Comparison of ENCODE assay signal across 13 mouse cellular contexts in genomic region chr6:31112293-31113077, GRCm38 (mm10).
A peak's percentile ranks its signal among the peaks of the same experiment; 100 is the strongest.
DNase-seq lines count a peak whose midpoint lies in the region; ATAC-seq and TF ChIP-seq lines count a peak whose summit lies in the region.
"Had no signal": no experiment of that assay in that cellular context is flagged by ENCODE, and none has a peak within 500 bp of the region (broad histone marks: within the 10 kb centered on the region; RNA-seq: fewer than 3 reads in every experiment).

No protein-coding gene starts in this region.

- intact Hi-C loops in heart, postnatal 36 days (cut with DNase I), result loop anchor here (5.0 kb wide), 1 partner anchor 35 kb away; no protein-coding TSS in a partner anchor

- peak; percentile 53 to 64 for DNase-seq in heart, adult 18-20 months
- DNase-seq in heart, postnatal 36 days, result no peak
- DNase-seq in midbrain, embryonic 10.5 days (ENCODE audit: low spot score), result no peak
- no peak for DNase-seq in midbrain, embryonic 14.5 days
- no peak for DNase-seq in heart, postnatal 0 days (ENCODE audit: low spot score)
- DNase-seq in frontal cortex, postnatal 25 days (ENCODE audit: low spot score in 2 of 2), result no peak
- DNase-seq in kidney, adult 9 months, result no peak
- DNase-seq: cerebellum, postnatal 36 days; right cerebral cortex, postnatal 14 days; thymus, adult 18-20 months had no signal

- 82% methylated on average over 13 of the region's 13 CpGs for WGBS in midbrain, embryonic 10.5 days
- 77% methylated on average over 13 of the region's 13 CpGs for WGBS in midbrain, embryonic 14.5 days
- WGBS in heart, postnatal 0 days, result 71% methylated on average over 13 of the region's 13 CpGs

- no peak overlapping the region for H3K9ac ChIP-seq in midbrain, embryonic 14.5 days (replicated peaks; ENCODE audit: low read length)
- no peak overlapping the region for H3K9ac ChIP-seq in heart, postnatal 0 days (replicated peaks; ENCODE audit: low read depth, low read length)
- H3K9ac ChIP-seq: lung, embryonic 15.5 days had no signal

- no peak overlapping the region for H3K4me2 ChIP-seq in midbrain, embryonic 14.5 days (ENCODE audit: low read length)
- H3K4me2 ChIP-seq in heart, postnatal 0 days (ENCODE audit: low read depth, low read length), result peak overlapping the region; percentile 20; the same call in 1 of the 2 replicates
- H3K4me2 ChIP-seq: lung, embryonic 15.5 days had no signal

- H3K4me1 ChIP-seq in midbrain, embryonic 10.5 days, result peaks cover 15% of the 10 kb centered on the region
- no peaks in the 10 kb centered on the region for H3K4me1 ChIP-seq in midbrain, embryonic 14.5 days (ENCODE audit: control insufficient read depth, insufficient read depth, low read length)
- H3K4me1 ChIP-seq in heart, postnatal 0 days (ENCODE audit: control insufficient read depth, insufficient read depth), result peaks cover 32% of the 10 kb centered on the region

- H3K4me3 ChIP-seq in midbrain, embryonic 10.5 days, result no peak overlapping the region
- no peak overlapping the region for H3K4me3 ChIP-seq in midbrain, embryonic 14.5 days (replicated peaks; ENCODE audit: low read depth, low read length)
- no peak overlapping the region for H3K4me3 ChIP-seq in heart, postnatal 0 days (ENCODE audit: low read depth, low read length)
- H3K4me3 ChIP-seq: lung, embryonic 15.5 days had no signal

- TF ChIP-seq CTCF in heart, postnatal 0 days (IDR thresholded peaks at IDR 0.05; ENCODE audit: low read depth), result no peak

- ATAC-seq in midbrain, embryonic 14.5 days (ENCODE audit: low FRiP score, low TSS enrichment), result no peak
- no peak for ATAC-seq in heart, postnatal 0 days (ENCODE audit: insufficient read depth, low read depth)
- ATAC-seq in megakaryocyte progenitor cell, adult 5-6 weeks (replicated peaks; ENCODE audit: poor library complexity), result peak; percentile 46
- ATAC-seq: CD4-positive, CD25-positive, alpha-beta regulatory T cell, adult 4 months had no signal

- no peak for TF ChIP-seq EP300 in heart, postnatal 0 days (IDR thresholded peaks at IDR 0.05; ENCODE audit: low read depth)

- peak overlapping the region; percentile 55; the same call in 1 of the 2 replicates for H3K27ac ChIP-seq in midbrain, embryonic 10.5 days (replicated peaks)
- H3K27ac ChIP-seq in midbrain, embryonic 14.5 days (replicated peaks; ENCODE audit: low read depth, low read length), result no peak overlapping the region
- peak overlapping the region; percentile 13; the same call in 1 of the 2 replicates for H3K27ac ChIP-seq in heart, postnatal 0 days (ENCODE audit: low read depth)
- H3K27ac ChIP-seq: lung, embryonic 15.5 days had no signal

- H3K27me3 ChIP-seq in midbrain, embryonic 10.5 days (ENCODE audit: low read depth, poor library complexity, severe bottlenecking), result no peaks in the 10 kb centered on the region
- H3K27me3 ChIP-seq in midbrain, embryonic 14.5 days (ENCODE audit: control insufficient read depth, insufficient read depth, low read length), result no peaks in the 10 kb centered on the region
- H3K27me3 ChIP-seq in heart, postnatal 0 days (ENCODE audit: control insufficient read depth, insufficient read depth, low read length), result no peaks in the 10 kb centered on the region
- H3K27me3 ChIP-seq: lung, embryonic 15.5 days had no signal

- H3K36me3 ChIP-seq in midbrain, embryonic 10.5 days, result no peaks in the 10 kb centered on the region
- no peaks in the 10 kb centered on the region for H3K36me3 ChIP-seq in midbrain, embryonic 14.5 days (ENCODE audit: control insufficient read depth, insufficient read depth, low read length)
- H3K36me3 ChIP-seq in heart, postnatal 0 days (replicated peaks; ENCODE audit: control insufficient read depth, insufficient read depth, low read length), result no peaks in the 10 kb centered on the region
- H3K36me3 ChIP-seq: lung, embryonic 15.5 days had no signal

- H3K9me3 ChIP-seq in midbrain, embryonic 10.5 days (replicated peaks), result peaks cover 11% of the 10 kb centered on the region
- H3K9me3 ChIP-seq in midbrain, embryonic 14.5 days (ENCODE audit: control insufficient read depth, low read length), result no peaks in the 10 kb centered on the region
- H3K9me3 ChIP-seq in heart, postnatal 0 days (replicated peaks; ENCODE audit: control insufficient read depth, low read length), result peaks cover 10% of the 10 kb centered on the region; the same call in 1 of the 2 replicates

Comparison
In these comparisons a context has a peak if more than half of its experiments do, and no peak if none do; other contexts are left out.
1. DNase-seq: peak in heart, adult 18-20 months (2 of 2); none in heart, postnatal 36 days (0 of 2), midbrain, embryonic 10.5 days (single experiment), midbrain, embryonic 14.5 days (single experiment), heart, postnatal 0 days (single experiment), frontal cortex, postnatal 25 days (0 of 2) and kidney, adult 9 months (single experiment).